Mouse (Mus musculus) heart, embryonic 16.5 days (tissue): ENCODE measurements around the gene Wdr73. TPM values are rescaled to one million over a fixed set of nuclear protein-coding genes. Genes with fewer than 3 reads are reported as not detected.
"Not testable (repeated sequence)": the region's sequence is repeated elsewhere in the genome, so short reads cannot be mapped to it uniquely, and the experiment has no call there.

Experiments used
- ATAC-seq: fragments of 200-750 bp; cut with Nextera tagmentation; replicated peaks from 2 replicates; pipeline ENCODE4 v1.8.0; 2017; ENCODE audit warnings: moderate number of reproducible peaks; ENCODE audit not compliant: insufficient read depth, low FRiP score; ENCODE audit errors: extremely low read depth
- H3K27ac ChIP-seq: fragments of 300-500 bp; sonication (generic); 2 replicates; pipeline ENCODE4 v1.5.1; 2014; ENCODE audit warnings: mild to moderate bottlenecking, low read length, control low read depth, moderate library complexity
- H3K27me3 ChIP-seq: fragments of 300-500 bp; sonication (generic); 2 replicates; pipeline ENCODE4 v1.6.1; 2014; ENCODE audit warnings: low read length, mixed read lengths; ENCODE audit not compliant: control insufficient read depth, insufficient read depth
- H3K36me3 ChIP-seq: fragments of 300-500 bp; sonication (generic); 2 replicates; pipeline ENCODE4 v1.6.1; 2014; ENCODE audit not compliant: control insufficient read depth, insufficient read depth
- H3K4me1 ChIP-seq: fragments of 300-500 bp; sonication (generic); 2 replicates; pipeline ENCODE4 v1.6.1; 2014; ENCODE audit warnings: low read length, mixed read lengths; ENCODE audit not compliant: control insufficient read depth, insufficient read depth
- H3K4me2 ChIP-seq: fragments of 300-500 bp; sonication (generic); 2 replicates; pipeline ENCODE4 v1.6.1; 2014; ENCODE audit warnings: low read depth, mild to moderate bottlenecking, control low read depth, low read length
- H3K4me3 ChIP-seq: fragments of 300-500 bp; sonication (generic); 2 replicates; pipeline ENCODE4 v1.5.1; 2014; ENCODE audit warnings: mild to moderate bottlenecking, control low read depth, low read length
- H3K9ac ChIP-seq: fragments of 300-500 bp; sonication (generic); 2 replicates; pipeline ENCODE4 v1.6.1; 2014; ENCODE audit warnings: low read length, control low read depth
- H3K9me3 ChIP-seq: fragments of 300-500 bp; sonication (generic); replicated peaks from 2 replicates; pipeline ENCODE4 v1.6.1; 2016; ENCODE audit warnings: low read length; ENCODE audit not compliant: control insufficient read depth
- WGBS: fragments of 180-500 bp; shearing (Covaris S2); extraction: QIAGEN DNeasy Blood & Tissue Kit; methylation state at CpG from one replicate; pipeline ENCODE4 v1.1.7; 2014; 5-methylcytosine and 5-hydroxymethylcytosine counted together
- polyA plus RNA-seq: library from polyadenylated mRNA; unstranded; fragments of >200 nt; fragmentation: Nextera tagmentation; extraction: Ambion mirVana; gene quantifications from 2 replicates; pipeline ENCODE4 v1.2.1, GENCODE M21; 2015

Gene Wdr73
- 19.7 and 21.5 TPM in 2 replicates for polyA plus RNA-seq

DNA sequence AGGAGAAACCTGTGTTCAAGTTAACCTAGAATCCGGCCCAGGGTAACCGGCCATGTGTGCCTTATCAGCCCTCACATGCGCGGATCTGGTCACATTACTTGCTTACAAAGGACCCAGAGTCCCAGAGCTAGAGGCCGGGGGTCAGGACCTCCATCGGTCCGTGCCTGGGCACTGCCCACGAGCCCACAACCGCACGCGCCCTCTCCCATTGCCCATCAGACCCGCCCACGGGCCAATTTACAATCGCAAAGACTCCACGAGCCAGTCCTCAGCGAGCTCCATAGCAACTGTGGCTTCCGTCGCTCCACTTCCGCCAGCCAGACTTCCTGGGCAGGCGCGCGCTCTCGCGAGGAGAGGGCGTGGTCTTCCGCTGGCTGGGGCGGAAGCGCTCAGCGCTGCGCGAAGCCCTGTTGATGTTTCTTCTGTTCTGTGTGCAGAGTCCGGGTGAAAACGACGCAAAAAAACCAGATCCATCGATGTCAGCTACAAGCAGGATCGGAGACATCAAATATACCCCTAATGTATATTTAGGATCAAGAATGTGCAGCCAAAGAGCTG, at the start of gene Wdr73:
Gene Wdr73, minus strand, starts transcription at position 326 of the 558 bp plus-strand sequence.
- peak within 1 kb of the TSS; percentile 86 for H3K4me2 ChIP-seq
- H3K36me3 ChIP-seq, result peaks cover 9% of the 10 kb centered on the region; the same call in 1 of the 2 replicates
- peak within 1 kb of the TSS; percentile 72 for H3K27ac ChIP-seq
- peaks cover 18% of the 10 kb centered on the region for H3K4me1 ChIP-seq
- H3K9me3 ChIP-seq, result no peaks in the 10 kb centered on the region
- peak within 1 kb of the TSS; percentile 87 for H3K4me3 ChIP-seq
- H3K27me3 ChIP-seq, result no peaks in the 10 kb centered on the region
- peak within 1 kb of the TSS; percentile 83 for H3K9ac ChIP-seq
- peak; percentile 94 for ATAC-seq
- under 1% methylated on average over 36 of the region's 36 CpGs for WGBS

DNA sequence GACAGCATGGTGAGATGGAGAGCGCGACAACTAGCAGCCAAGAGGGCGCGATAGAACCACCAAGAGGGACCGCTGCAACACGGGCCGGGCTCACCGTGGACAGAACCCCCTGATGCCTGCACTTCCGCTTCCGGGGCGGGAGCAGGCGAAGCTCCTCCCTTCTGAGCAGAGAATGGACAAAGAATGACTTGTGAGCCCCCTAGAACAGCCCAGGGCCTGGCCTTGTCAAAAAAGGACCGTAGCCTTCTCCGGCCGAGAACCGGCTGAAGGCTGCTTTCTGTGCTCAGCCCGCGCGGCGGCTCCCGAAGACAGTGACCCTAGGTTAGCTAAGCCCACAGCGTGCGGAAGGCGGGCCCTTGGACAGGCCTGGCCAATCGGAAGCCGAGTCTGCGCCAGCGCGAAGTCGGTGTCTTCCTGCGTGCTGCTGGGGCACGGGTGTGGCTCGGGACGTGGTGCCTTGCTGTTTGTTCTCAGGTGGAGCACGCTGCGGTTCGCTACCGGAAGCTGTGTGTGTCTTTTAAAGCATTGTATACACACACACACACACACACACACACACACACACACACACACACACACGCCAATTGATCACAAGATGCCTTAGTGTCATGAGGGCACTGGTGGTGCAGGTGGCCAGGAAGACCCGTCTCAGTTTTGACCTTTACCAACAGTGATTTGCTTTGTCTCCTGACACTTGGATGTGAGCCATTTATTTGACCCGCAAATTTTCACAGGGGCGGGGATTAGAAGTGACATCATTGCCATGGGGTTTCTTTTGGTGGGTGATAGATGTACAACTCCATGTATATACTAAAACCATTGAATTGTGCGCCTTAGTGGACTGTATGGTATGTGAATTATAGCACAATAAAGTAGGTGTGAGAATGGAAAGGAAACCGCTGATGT, 46.6 kb upstream of the Wdr73 start, which contains the start of gene Sec11a:
Gene Sec11a, minus strand, starts transcription at position 336 of the 906 bp plus-strand sequence.
- WGBS, result 3% methylated on average over 44 of the region's 44 CpGs
- peak within 1 kb of the TSS; percentile 94 for H3K9ac ChIP-seq
- peak within 1 kb of the TSS; percentile 98 for H3K27ac ChIP-seq
- H3K9me3 ChIP-seq, result no peaks in the 10 kb centered on the region
- peak within 1 kb of the TSS; percentile 93 for H3K4me2 ChIP-seq
- ATAC-seq, result peak; percentile 100
- H3K4me3 ChIP-seq, result peak within 1 kb of the TSS; percentile 98
- H3K27me3 ChIP-seq, result no peaks in the 10 kb centered on the region
- H3K36me3 ChIP-seq, result no peaks in the 10 kb centered on the region
- peaks cover 12% of the 10 kb centered on the region for H3K4me1 ChIP-seq

DNA sequence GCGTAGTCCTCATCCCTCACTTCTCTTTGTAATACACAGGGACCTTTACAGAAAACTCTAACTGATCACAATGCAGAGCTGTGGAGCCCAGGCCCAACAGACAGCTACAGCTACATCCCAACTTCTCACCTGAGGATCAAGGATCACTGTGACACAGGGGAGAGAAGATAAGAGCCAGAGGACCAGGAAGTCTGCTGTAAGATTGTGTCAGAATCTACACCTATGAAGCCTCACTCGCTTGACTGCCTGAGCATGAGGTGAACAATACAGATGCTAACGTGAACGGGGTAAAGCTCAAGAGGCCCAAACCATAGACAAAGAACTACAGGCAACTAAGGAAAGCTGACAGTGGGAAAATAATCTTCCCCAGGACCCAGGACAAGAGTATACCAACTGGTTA, 38.7 kb upstream of the Wdr73 start:
- no peak for ATAC-seq
- Histone ChIP-seq H3K4me2 (no peak overlapping the region), H3K4me3 (no peak overlapping the region), H3K36me3 (peaks cover 3% of the 10 kb centered on the region; the same call in 1 of the 2 replicates), H3K9ac (no peak overlapping the region), H3K27me3 (no peaks in the 10 kb centered on the region), H3K9me3 (no peaks in the 10 kb centered on the region), H3K4me1 (peaks cover 4% of the 10 kb centered on the region; the same call in 1 of the 2 replicates), H3K27ac (no peak overlapping the region)
- 90% methylated on average over 4 of the region's 4 CpGs for whole genome bisulfite sequencing

DNA sequence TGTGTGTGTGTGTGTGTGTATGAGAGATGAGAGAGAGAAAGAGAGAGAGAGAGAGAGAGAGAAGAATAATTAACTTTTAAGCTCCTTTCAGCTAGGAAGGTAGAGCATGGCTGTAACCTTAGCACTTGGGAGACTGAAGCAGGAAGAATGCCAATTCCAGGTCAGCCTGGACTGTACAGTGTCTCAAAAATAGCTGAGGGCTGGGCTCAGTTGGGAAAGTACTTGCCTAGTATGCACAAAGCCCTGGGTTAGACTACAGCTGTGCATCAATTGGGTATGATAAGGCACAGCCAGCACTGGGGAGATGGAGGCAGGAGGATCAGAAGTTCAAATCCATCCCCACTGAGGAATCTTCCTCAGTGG, 36.2 kb upstream of the Wdr73 start:
- H3K9me3 ChIP-seq, H3K4me2 ChIP-seq, H3K4me1 ChIP-seq, H3K4me3 ChIP-seq, H3K27me3 ChIP-seq, H3K9ac ChIP-seq: not testable (repeated sequence)
- peaks cover 14% of the 10 kb centered on the region for H3K36me3 ChIP-seq
- peak overlapping the region; percentile 42; the same call in 1 of the 2 replicates for H3K27ac ChIP-seq
- ATAC-seq, result peak; percentile 63

DNA sequence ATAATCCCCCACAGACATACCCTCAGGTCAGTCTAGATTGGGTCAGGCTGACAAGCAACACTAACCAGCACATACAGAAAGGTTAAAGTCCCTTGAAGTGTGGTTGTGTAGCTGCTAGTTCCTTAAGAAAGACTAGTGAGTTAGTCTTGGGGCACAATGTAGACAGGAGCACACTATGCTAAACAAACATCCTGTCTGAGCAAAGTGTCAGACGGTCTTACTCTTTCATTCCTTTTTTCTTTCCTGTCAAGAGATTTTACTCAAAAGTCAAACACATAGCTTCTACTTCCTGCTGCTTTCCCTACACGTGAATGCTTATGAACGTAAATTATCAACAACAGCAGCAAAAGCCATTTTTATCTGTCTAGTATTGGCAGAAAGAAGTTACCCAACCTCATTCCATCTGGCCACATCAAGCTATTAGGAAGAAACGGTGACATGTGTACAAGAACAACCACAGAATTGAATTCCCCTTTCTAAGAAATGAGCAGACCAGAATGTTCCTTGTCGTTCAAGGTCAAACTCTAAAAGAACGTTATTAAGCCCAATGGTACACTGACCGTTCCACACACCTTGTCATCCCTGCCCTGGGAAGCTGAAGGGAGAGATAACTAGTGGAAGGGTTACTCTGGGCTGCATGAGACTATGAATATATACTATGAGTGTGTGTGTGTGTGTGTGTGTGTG, 35.7 kb upstream of the Wdr73 start:
- peaks cover 14% of the 10 kb centered on the region for H3K36me3 ChIP-seq
- not testable (repeated sequence) for H3K9ac ChIP-seq, H3K9me3 ChIP-seq, H3K4me1 ChIP-seq, H3K4me2 ChIP-seq, H3K27me3 ChIP-seq, ATAC-seq, H3K4me3 ChIP-seq
- 33% methylated on average over 7 of the region's 7 CpGs for WGBS
- H3K27ac ChIP-seq, result peak overlapping the region; percentile 42; the same call in 1 of the 2 replicates

DNA sequence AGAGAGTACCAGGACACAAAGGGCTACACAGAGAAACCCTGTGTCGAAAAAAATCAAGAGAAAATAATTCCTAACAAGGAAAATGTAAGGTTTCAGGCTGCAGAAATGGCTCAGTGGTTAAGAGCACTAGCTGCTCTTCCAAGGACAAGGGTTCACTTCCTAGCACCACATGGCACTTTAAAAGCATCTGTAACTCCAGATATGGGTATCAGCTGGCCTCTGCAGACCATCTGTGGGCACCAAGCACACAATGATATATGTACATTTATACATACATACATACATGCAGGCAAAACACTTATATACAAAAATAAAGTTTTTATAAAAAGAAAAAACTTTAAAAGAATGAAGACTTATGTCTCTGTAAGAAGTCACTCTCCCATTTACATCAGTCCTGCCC, 34.8 kb upstream of the Wdr73 start:
- 94% methylated on average over 1 of the region's 1 CpGs for WGBS
- no peaks in the 10 kb centered on the region for H3K27me3 ChIP-seq
- no peak overlapping the region for H3K9ac ChIP-seq
- ATAC-seq, result no peak
- no peaks in the 10 kb centered on the region for H3K9me3 ChIP-seq
- H3K4me2 ChIP-seq, result no peak overlapping the region
- peaks cover 16% of the 10 kb centered on the region; the same call in 1 of the 2 replicates for H3K4me1 ChIP-seq
- peaks cover 14% of the 10 kb centered on the region for H3K36me3 ChIP-seq
- no peak overlapping the region for H3K27ac ChIP-seq
- H3K4me3 ChIP-seq, result no peak overlapping the region

DNA sequence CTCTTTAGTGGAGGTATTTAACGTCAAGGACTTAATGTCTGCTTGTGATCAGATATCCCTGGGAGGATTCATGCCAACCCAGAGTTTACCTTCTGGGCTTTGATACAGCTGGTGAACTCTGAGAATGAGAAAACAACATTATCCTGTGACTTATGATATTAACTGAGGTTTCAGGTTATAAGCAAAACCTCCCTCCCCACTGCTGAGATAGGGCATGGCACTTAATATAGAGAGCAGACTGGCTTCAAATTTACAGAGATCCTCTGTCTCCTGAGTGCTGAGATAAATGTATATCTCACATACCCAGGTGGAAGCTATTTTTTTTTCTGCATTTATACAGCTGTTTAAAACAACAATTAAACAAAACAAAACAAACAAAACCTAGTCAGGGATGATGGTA, 31.7 kb upstream of the Wdr73 start:
- H3K9me3 ChIP-seq, result no peaks in the 10 kb centered on the region
- peaks cover 20% of the 10 kb centered on the region for H3K4me1 ChIP-seq
- H3K4me3 ChIP-seq, result no peak overlapping the region
- H3K27me3 ChIP-seq, result no peaks in the 10 kb centered on the region
- 85% methylated on average over 1 of the region's 1 CpGs for WGBS
- H3K4me2 ChIP-seq, result no peak overlapping the region
- H3K27ac ChIP-seq, result no peak overlapping the region
- H3K36me3 ChIP-seq, result peaks cover 14% of the 10 kb centered on the region
- no peak for ATAC-seq
- no peak overlapping the region for H3K9ac ChIP-seq

DNA sequence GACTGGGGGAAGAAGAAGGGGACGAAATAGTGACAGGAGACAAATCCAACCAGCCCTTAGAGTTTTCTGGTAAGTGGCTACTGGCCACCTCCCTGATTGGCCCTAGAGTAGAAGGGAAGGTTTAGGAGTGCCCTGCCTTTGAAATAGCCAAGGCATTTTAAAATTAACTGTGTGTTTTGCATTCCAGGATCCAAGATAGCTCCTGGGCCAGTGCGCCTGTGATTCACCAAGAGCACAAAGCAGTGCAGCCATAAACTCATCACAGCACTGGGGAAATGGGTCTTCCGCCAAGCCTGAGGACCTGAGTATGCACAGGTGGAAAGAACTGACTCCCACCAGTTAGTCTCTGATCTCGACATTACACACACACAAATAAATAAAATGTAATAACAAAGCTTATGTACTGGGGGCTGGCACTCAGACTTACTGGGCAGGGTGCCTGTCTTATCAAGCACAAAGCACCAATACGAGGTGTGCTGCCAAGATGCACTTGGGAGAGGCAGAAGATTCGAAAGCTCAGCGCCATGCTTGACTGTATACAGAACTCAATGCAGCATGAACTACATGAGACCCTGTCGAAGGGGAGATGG, 30.6 kb upstream of the Wdr73 start:
- WGBS, result 69% methylated on average over 8 of the region's 8 CpGs
- Histone ChIP-seq H3K4me2 (no peak overlapping the region), H3K4me3 (no peak overlapping the region), H3K9ac (no peak overlapping the region), H3K27ac (peak overlapping the region; percentile 45; the same call in 1 of the 2 replicates), H3K27me3 (no peaks in the 10 kb centered on the region), H3K9me3 (no peaks in the 10 kb centered on the region), H3K4me1 (peaks cover 16% of the 10 kb centered on the region), H3K36me3 (peaks cover 20% of the 10 kb centered on the region)
- no peak for ATAC-seq
